Mouse (Mus musculus) liver, adult 2 months (tissue): Measurements from ENCODE around the gene Gpr160. TPM values are rescaled to one million over a fixed set of nuclear protein-coding genes. Genes with fewer than 3 reads are reported as not detected.

ENCODE experiments used
- DNase-seq: peaks from one replicate; pipeline ENCODE4 v3.0.0-alpha.2; 2011; ENCODE audit warnings: low read depth, low spot score; ENCODE audit errors: extremely low read depth
- H3K27ac ChIP-seq: fragments of 200-500 bp; replicated peaks from 2 replicates; pipeline ENCODE4 v1.5.1; 2012; ENCODE audit warnings: low read depth, mild to moderate bottlenecking, control low read depth, inconsistent platforms, low read length; ENCODE audit not compliant: insufficient read depth
- H3K27me3 ChIP-seq: fragments of 200-500 bp; 2 replicates; pipeline ENCODE4 v1.6.1; 2012; ENCODE audit warnings: mild to moderate bottlenecking, moderate library complexity, low read length, inconsistent platforms; ENCODE audit not compliant: control insufficient read depth, insufficient read depth
- H3K36me3 ChIP-seq: fragments of 200-500 bp; 2 replicates; pipeline ENCODE4 v1.6.1; 2012; ENCODE audit warnings: low read length, inconsistent platforms; ENCODE audit not compliant: control insufficient read depth, insufficient read depth
- H3K4me1 ChIP-seq: fragments of 200-500 bp; 2 replicates; pipeline ENCODE4 v1.6.1; 2011; ENCODE audit warnings: low read length; ENCODE audit not compliant: control insufficient read depth, insufficient read depth
- H3K4me3 ChIP-seq: fragments of 200-500 bp; 2 replicates; pipeline ENCODE4 v1.5.1; 2011; ENCODE audit warnings: low read depth, mild to moderate bottlenecking, control low read depth, low read length, moderate library complexity; ENCODE audit not compliant: insufficient read depth
- H3K79me2 ChIP-seq: fragments of 200-500 bp; 2 replicates; pipeline ENCODE4 v1.6.1; 2012; ENCODE audit warnings: inconsistent platforms, mild to moderate bottlenecking, low read length, moderate library complexity; ENCODE audit not compliant: control insufficient read depth, insufficient read depth
- H3K9ac ChIP-seq: fragments of 200-500 bp; 2 replicates; pipeline ENCODE4 v1.6.1; 2012; ENCODE audit warnings: low read depth, mild to moderate bottlenecking, control low read depth, inconsistent platforms, low read length
- CTCF ChIP-seq: fragments of 200-500 bp; IDR thresholded peaks from 2 replicates; pipeline ENCODE4 v1.5.1; 2011; ENCODE audit warnings: low read depth, low read length, control low read depth
- POLR2A ChIP-seq: fragments of 200-500 bp; IDR thresholded peaks from 2 replicates; pipeline ENCODE4 v1.6.1; 2011; ENCODE audit warnings: low read length, control low read depth; ENCODE audit not compliant: insufficient read depth; ENCODE audit errors: extremely low read depth
- WGBS: fragments of 180-500 bp; shearing (Covaris S2); methylation state at CpG from one replicate; pipeline ENCODE4 v1.1.7; 2018; 5-methylcytosine and 5-hydroxymethylcytosine counted together
- polyA plus RNA-seq: library from polyadenylated mRNA; depleted of rRNA; stranded (reverse); fragments of >200 nt; gene quantifications from 2 replicates; pipeline ENCODE4 v1.2.3, GENCODE M21; 2012
- total RNA-seq: library from RNA; depleted of rRNA; stranded (reverse); fragments of >200 nt; gene quantifications from 2 replicates; pipeline ENCODE4 v1.2.3, GENCODE M21; 2014

The Gpr160 gene
- total and polyA plus RNA-seq, 2 experiments = 0.61 to 0.83 TPM

DNA sequence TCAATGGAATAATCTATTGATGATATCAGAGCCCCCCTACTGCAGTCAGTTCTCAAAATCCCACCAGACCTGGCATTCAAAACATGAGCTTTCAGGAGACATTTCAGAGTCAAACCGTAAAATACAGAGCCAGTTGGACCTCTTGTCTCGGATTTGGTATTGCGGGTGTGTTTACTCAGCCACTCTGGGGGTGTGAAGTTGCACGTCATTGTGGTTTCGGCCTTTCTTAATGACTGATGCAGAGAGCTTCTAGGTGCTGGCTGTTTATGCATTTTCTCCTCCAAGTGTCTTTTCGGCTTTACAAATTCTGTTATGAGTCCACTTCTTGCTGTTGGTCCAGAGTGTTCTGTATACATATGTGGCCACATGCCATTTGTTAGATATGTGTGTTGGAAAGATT lies 21.0 kb downstream of the Gpr160 start:
- no peak overlapping the region for H3K4me3 ChIP-seq
- H3K9ac ChIP-seq = no peak overlapping the region
- TF ChIP-seq CTCF (no peak), POLR2A (no peak)
- no peak for DNase-seq
- H3K79me2 ChIP-seq = no peaks in the 10 kb centered on the region
- no peaks in the 10 kb centered on the region for H3K4me1 ChIP-seq
- no peaks in the 10 kb centered on the region for H3K36me3 ChIP-seq
- 93% methylated on average over 6 of the region's 6 CpGs for WGBS
- H3K27ac ChIP-seq = no peak overlapping the region
- no peaks in the 10 kb centered on the region for H3K27me3 ChIP-seq

DNA sequence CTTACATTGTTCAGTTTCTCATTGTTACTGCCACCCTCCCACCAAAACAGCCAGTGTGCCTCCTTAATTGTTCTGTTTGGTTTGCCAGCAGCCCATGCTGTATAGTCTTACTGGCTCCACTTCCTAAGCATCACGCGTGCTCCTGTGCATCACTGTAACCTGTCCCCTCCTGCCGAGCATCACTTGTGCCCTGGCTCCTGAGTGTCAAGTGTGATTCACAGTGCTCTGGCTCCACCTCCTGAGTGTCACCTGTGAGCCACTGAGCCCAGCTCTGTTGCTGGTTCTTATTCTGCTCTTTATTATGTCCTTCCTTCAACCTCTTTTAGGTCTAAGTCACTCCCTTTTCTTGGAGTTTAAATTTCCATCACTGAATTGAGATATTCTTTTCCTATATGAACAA lies 31.7 kb downstream of the Gpr160 start:
- Histone ChIP-seq H3K4me3 (no peak overlapping the region), H3K9ac (no peak overlapping the region), H3K79me2 (no peaks in the 10 kb centered on the region), H3K4me1 (no peaks in the 10 kb centered on the region), H3K27ac (no peak overlapping the region), H3K27me3 (no peaks in the 10 kb centered on the region), H3K36me3 (no peaks in the 10 kb centered on the region)
- 83% methylated on average over 3 of the region's 3 CpGs for WGBS
- 0 out of 2 replicates have a peak, but pooled peaks have one; percentile 14 for TF ChIP-seq CTCF
- TF ChIP-seq POLR2A = no peak
- no peak for DNase-seq

DNA sequence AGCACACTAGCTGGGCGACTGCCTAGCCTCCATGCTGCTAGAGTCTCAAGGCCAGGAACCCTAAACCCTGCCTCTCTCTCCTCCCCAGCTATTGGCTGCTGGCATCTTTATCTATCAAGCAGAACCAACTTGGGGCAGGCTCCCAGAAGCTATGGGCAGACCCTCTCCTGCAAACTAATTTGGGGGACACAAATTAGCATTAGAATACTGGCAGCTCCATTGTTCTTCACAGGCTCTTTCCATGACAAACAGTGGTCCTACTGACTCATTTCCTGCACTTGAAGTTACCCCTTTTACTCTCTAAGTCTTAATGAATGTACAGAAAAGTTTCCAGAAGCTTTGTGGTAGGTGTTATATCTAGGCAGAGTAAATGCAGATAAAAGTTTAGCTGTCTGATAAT lies 33.3 kb downstream of the Gpr160 start:
- Histone ChIP-seq H3K4me3 (no peak overlapping the region), H3K27ac (no peak overlapping the region), H3K79me2 (no peaks in the 10 kb centered on the region), H3K27me3 (no peaks in the 10 kb centered on the region), H3K9ac (no peak overlapping the region), H3K4me1 (no peaks in the 10 kb centered on the region), H3K36me3 (no peaks in the 10 kb centered on the region)
- no peak for DNase-seq
- 50% methylated on average over 1 of the region's 1 CpGs for WGBS
- no peak for TF ChIP-seq POLR2A
- TF ChIP-seq CTCF = no peak

DNA sequence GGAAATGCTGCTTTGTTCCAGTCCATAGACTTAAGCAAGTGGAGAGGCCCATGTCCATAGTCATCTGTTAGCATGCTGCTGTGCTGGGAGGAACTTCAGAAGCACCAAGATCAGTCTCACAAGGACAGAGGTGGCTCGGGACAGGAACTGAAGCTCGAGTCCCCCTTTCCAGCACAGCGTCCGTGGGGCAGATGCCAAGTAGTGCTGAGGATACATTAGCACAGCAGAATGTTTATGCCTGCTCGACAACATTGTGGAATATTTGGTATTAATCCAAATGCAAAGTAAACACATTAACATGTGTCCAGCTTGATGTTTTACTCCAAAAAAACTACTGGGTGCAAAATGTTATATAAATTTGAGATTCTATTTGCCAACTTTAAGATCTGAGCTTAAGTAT lies 41.0 kb downstream of the Gpr160 start:
- Histone ChIP-seq H3K79me2 (no peaks in the 10 kb centered on the region), H3K36me3 (peaks cover 28% of the 10 kb centered on the region), H3K4me1 (no peaks in the 10 kb centered on the region), H3K9ac (no peak overlapping the region), H3K4me3 (no peak overlapping the region), H3K27me3 (no peaks in the 10 kb centered on the region), H3K27ac (no peak overlapping the region)
- WGBS = 70% methylated on average over 5 of the region's 5 CpGs
- no peak for DNase-seq
- TF ChIP-seq POLR2A (no peak), CTCF (no peak)

DNA sequence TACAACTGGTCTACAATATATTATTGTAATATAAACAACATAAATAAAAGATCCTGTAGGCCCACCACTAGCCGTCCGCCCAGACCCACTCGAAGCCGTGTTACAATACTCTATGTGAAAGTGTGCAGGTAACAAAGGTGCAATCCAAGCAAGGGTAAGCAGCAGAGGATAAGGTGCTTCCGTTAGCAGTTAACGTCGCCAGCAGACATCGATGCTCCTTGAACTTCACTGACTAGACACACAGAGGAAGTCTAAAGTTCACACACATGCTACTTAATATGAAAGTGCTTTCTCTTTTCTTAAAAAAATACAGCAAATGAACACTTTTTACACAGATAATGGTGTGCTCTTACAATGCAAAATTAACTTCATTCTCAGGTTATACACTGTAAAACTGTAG lies 43.7 kb downstream of the Gpr160 start:
- TF ChIP-seq POLR2A = no peak
- TF ChIP-seq CTCF = no peak
- no peak overlapping the region for H3K4me3 ChIP-seq
- H3K79me2 ChIP-seq = no peaks in the 10 kb centered on the region
- no peak overlapping the region for H3K9ac ChIP-seq
- DNase-seq = no peak
- H3K27ac ChIP-seq = no peak overlapping the region
- H3K27me3 ChIP-seq = no peaks in the 10 kb centered on the region
- H3K4me1 ChIP-seq = peaks cover 1% of the 10 kb centered on the region; the same call in 1 of the 2 replicates
- peaks cover 37% of the 10 kb centered on the region for H3K36me3 ChIP-seq
- WGBS = 89% methylated on average over 8 of the region's 8 CpGs

DNA sequence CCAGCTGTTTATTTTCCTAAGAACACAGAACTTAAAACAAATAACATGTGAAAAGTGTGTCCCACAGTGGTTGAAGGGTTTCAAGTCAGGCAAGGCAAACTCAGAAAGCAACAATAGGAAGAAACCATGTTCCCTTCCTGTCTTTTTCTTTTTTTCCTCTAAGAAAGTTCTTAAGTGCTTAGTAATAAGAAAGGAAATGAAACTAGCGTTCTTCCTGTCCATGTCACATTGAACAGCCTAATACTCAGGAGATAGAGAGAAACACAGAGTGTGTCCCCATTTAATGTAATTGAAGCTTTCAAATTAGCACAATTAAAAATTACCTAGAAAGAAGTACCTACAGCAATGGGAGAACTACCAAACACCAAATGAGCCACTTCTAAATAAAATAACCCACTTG lies 48.9 kb downstream of the Gpr160 start:
- WGBS = 75% methylated on average over 1 of the region's 1 CpGs
- Histone ChIP-seq H3K27me3 (no peaks in the 10 kb centered on the region), H3K79me2 (no peaks in the 10 kb centered on the region), H3K4me3 (no peak overlapping the region), H3K36me3 (peaks cover 40% of the 10 kb centered on the region), H3K9ac (no peak overlapping the region), H3K4me1 (peaks cover 2% of the 10 kb centered on the region; the same call in 1 of the 2 replicates), H3K27ac (no peak overlapping the region)
- DNase-seq = no peak
- TF ChIP-seq POLR2A = no peak
- no peak for TF ChIP-seq CTCF
